ENCODE assay signal across 10 mouse cellular contexts in the genomic region with DNA sequence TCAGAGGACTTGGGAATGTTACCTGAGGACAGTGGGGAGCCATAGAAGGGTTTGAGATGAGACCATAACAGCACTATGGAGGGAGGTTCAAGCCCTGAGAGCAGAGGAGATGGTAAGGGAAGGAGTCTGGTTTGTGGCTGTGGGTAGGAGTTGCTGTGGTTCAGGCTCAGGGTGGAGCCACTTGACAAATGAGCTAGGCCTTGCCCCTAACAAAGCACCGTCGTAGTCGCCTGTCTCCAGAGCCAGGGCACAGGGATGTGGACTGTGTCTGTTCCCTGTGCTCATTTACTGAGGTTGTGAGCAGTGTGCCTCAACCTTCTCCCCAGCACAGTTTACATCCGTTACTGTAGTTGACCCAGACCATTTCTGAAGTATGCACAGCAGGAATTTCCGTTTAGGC. TPM values are rescaled to one million over a fixed set of nuclear protein-coding genes. Genes with fewer than 3 reads are reported as not detected.
DNase-seq lines count a peak whose midpoint lies in the region; ATAC-seq and TF ChIP-seq lines count a peak whose summit lies in the region.
"Had no signal": no experiment of that assay in that cellular context is flagged by ENCODE, and none has a peak within 500 bp of the region (broad histone marks: within the 10 kb centered on the region; RNA-seq: fewer than 3 reads in every experiment).

No protein-coding gene starts in this region.

- peaks cover 4% of the 10 kb centered on the region; the same call in 1 of the 2 replicates for H3K36me3 ChIP-seq in midbrain, embryonic 11.5 days (ENCODE audit: control insufficient read depth, insufficient read depth, low read length)
- H3K36me3 ChIP-seq in midbrain, postnatal 0 days (ENCODE audit: insufficient read depth, low read length): peaks cover 45% of the 10 kb centered on the region
- H3K36me3 ChIP-seq in embryonic facial prominence, embryonic 14.5 days (ENCODE audit: control insufficient read depth, insufficient read depth, low read length): peaks cover 49% of the 10 kb centered on the region
- peaks cover 14% of the 10 kb centered on the region for H3K36me3 ChIP-seq in limb, embryonic 11.5 days (ENCODE audit: control insufficient read depth, insufficient read depth, low read length)
- peaks cover 19% of the 10 kb centered on the region for H3K36me3 ChIP-seq in stomach, embryonic 15.5 days

- peaks cover 15% of the 10 kb centered on the region for H3K4me1 ChIP-seq in midbrain, embryonic 11.5 days (ENCODE audit: control insufficient read depth, insufficient read depth, low read length)
- H3K4me1 ChIP-seq in midbrain, postnatal 0 days (ENCODE audit: insufficient read depth, low read length): peaks cover 16% of the 10 kb centered on the region; the same call in 1 of the 2 replicates
- H3K4me1 ChIP-seq in embryonic facial prominence, embryonic 14.5 days (ENCODE audit: control insufficient read depth, insufficient read depth, low read length): peaks cover 30% of the 10 kb centered on the region
- H3K4me1 ChIP-seq in limb, embryonic 11.5 days (ENCODE audit: control insufficient read depth, insufficient read depth, low read length): peaks cover 16% of the 10 kb centered on the region
- H3K4me1 ChIP-seq in stomach, embryonic 15.5 days: peaks cover 50% of the 10 kb centered on the region

- WGBS in midbrain, embryonic 11.5 days: 72% methylated on average over 5 of the region's 5 CpGs
- 59% methylated on average over 5 of the region's 5 CpGs for WGBS in midbrain, postnatal 0 days
- 44% methylated on average over 3 of the region's 5 CpGs for WGBS in embryonic facial prominence, embryonic 14.5 days
- 38% methylated on average over 5 of the region's 5 CpGs for WGBS in limb, embryonic 11.5 days
- 31% methylated on average over 5 of the region's 5 CpGs for WGBS in stomach, embryonic 15.5 days

- no peaks in the 10 kb centered on the region for H3K27me3 ChIP-seq in midbrain, embryonic 11.5 days (ENCODE audit: control insufficient read depth, insufficient read depth, low read length)
- H3K27me3 ChIP-seq in midbrain, postnatal 0 days (ENCODE audit: insufficient read depth, low read length): no peaks in the 10 kb centered on the region
- no peaks in the 10 kb centered on the region for H3K27me3 ChIP-seq in embryonic facial prominence, embryonic 14.5 days (replicated peaks; ENCODE audit: control insufficient read depth, insufficient read depth, low read length)
- H3K27me3 ChIP-seq in limb, embryonic 11.5 days (ENCODE audit: control insufficient read depth, insufficient read depth, low read length): no peaks in the 10 kb centered on the region
- H3K27me3 ChIP-seq in stomach, embryonic 15.5 days (replicated peaks): no peaks in the 10 kb centered on the region
- H3K27me3 ChIP-seq: lung, embryonic 15.5 days had no signal

- no peak for ATAC-seq in midbrain, embryonic 11.5 days (ENCODE audit: low FRiP score)
- no peak for ATAC-seq in midbrain, postnatal 0 days (ENCODE audit: low FRiP score)
- no peak for ATAC-seq in embryonic facial prominence, embryonic 14.5 days (ENCODE audit: low read depth)
- no peak for ATAC-seq in limb, embryonic 11.5 days (ENCODE audit: insufficient number of reproducible peaks, low FRiP score, low TSS enrichment, low read depth)
- ATAC-seq in stomach, embryonic 15.5 days (ENCODE audit: insufficient read depth, low FRiP score, low read depth): no peak

- no peak overlapping the region for H3K4me3 ChIP-seq in midbrain, embryonic 11.5 days (ENCODE audit: low read depth, low read length)
- H3K4me3 ChIP-seq in midbrain, postnatal 0 days (ENCODE audit: low read depth, low read length): no peak overlapping the region
- no peak overlapping the region for H3K4me3 ChIP-seq in embryonic facial prominence, embryonic 14.5 days (ENCODE audit: low read depth, low read length)
- H3K4me3 ChIP-seq in limb, embryonic 11.5 days (ENCODE audit: low read depth, low read length): no peak overlapping the region
- no peak overlapping the region for H3K4me3 ChIP-seq in stomach, embryonic 15.5 days (replicated peaks)
- H3K4me3 ChIP-seq: lung, embryonic 15.5 days had no signal

- H3K27ac ChIP-seq in midbrain, embryonic 11.5 days (ENCODE audit: low read depth, low read length): no peak overlapping the region
- H3K27ac ChIP-seq in midbrain, postnatal 0 days (ENCODE audit: low read depth, low read length): no peak overlapping the region
- H3K27ac ChIP-seq in embryonic facial prominence, embryonic 14.5 days (replicated peaks; ENCODE audit: low read depth, low read length): peak overlapping the region; percentile 55
- H3K27ac ChIP-seq in limb, embryonic 11.5 days (replicated peaks; ENCODE audit: low read depth, low read length): peak overlapping the region; percentile 30; the same call in 1 of the 2 replicates
- peak overlapping the region; percentile 100; the same call in 1 of the 2 replicates for H3K27ac ChIP-seq in stomach, embryonic 15.5 days
- H3K27ac ChIP-seq: lung, embryonic 15.5 days had no signal

- no peak overlapping the region for H3K4me2 ChIP-seq in midbrain, embryonic 11.5 days
- H3K4me2 ChIP-seq in midbrain, postnatal 0 days (ENCODE audit: low read depth, low read length, poor library complexity, severe bottlenecking): no peak overlapping the region
- H3K4me2 ChIP-seq in embryonic facial prominence, embryonic 14.5 days (ENCODE audit: low read depth, low read length): no peak overlapping the region
- no peak overlapping the region for H3K4me2 ChIP-seq in limb, embryonic 11.5 days (ENCODE audit: low read depth, severe bottlenecking)
- no peak overlapping the region for H3K4me2 ChIP-seq in stomach, embryonic 15.5 days
- H3K4me2 ChIP-seq: lung, embryonic 15.5 days had no signal

- peak; percentile 59 for DNase-seq in midbrain, embryonic 11.5 days (ENCODE audit: low spot score, missing footprints)
- no peak for DNase-seq in midbrain, postnatal 0 days (ENCODE audit: low spot score)
- DNase-seq in embryonic facial prominence, embryonic 14.5 days (ENCODE audit: low spot score): no peak
- DNase-seq in limb, embryonic 11.5 days (ENCODE audit: low spot score): no peak
- DNase-seq in layer of hippocampus, postnatal 10 days (ENCODE audit: low spot score in 2 of 2): no peak
- no peak for DNase-seq in frontal cortex, postnatal 10 days (ENCODE audit: low spot score in 2 of 2)
- no peak for DNase-seq in ovary, postnatal 14 days (ENCODE audit: low spot score)

- no peaks in the 10 kb centered on the region for H3K9me3 ChIP-seq in midbrain, embryonic 11.5 days (ENCODE audit: control insufficient read depth, low read length)
- no peaks in the 10 kb centered on the region for H3K9me3 ChIP-seq in midbrain, postnatal 0 days (ENCODE audit: low read length)
- H3K9me3 ChIP-seq in embryonic facial prominence, embryonic 14.5 days (ENCODE audit: control insufficient read depth, low read length): no peaks in the 10 kb centered on the region
- no peaks in the 10 kb centered on the region for H3K9me3 ChIP-seq in limb, embryonic 11.5 days (ENCODE audit: control insufficient read depth, low read length)
- no peaks in the 10 kb centered on the region for H3K9me3 ChIP-seq in stomach, embryonic 15.5 days
- H3K9me3 ChIP-seq: lung, embryonic 15.5 days had no signal

- no peak overlapping the region; the same call in 1 of the 2 replicates for H3K9ac ChIP-seq in midbrain, embryonic 11.5 days (ENCODE audit: low read length)
- H3K9ac ChIP-seq in midbrain, postnatal 0 days (replicated peaks; ENCODE audit: low read length, poor library complexity, severe bottlenecking): no peak overlapping the region
- peak overlapping the region; percentile 42; the same call in 1 of the 2 replicates for H3K9ac ChIP-seq in embryonic facial prominence, embryonic 14.5 days (ENCODE audit: low read depth, low read length)
- no peak overlapping the region; the same call in 1 of the 2 replicates for H3K9ac ChIP-seq in limb, embryonic 11.5 days (ENCODE audit: low read length)
- 0 out of 2 replicates have a peak overlapping the region, but pooled peaks have one; percentile 1 for H3K9ac ChIP-seq in stomach, embryonic 15.5 days
- H3K9ac ChIP-seq: lung, embryonic 15.5 days had no signal

- no peak for TF ChIP-seq CTCF in midbrain, postnatal 0 days (IDR thresholded peaks at IDR 0.05)

RNA-seq across cellular contexts. Expression of gene Cic, which starts 7.1 kb away (rescaled TPM):
- polyA plus RNA-seq in midbrain, embryonic 11.5 days (2014; fragmentation: Nextera tagmentation; extraction: Ambion mirVana): 25.5 and 29.7 TPM in 2 replicates
- 145 and 146 TPM in 2 replicates for total RNA-seq in midbrain, postnatal 0 days (2014; rRNA removed)
- 26.8 and 31.9 TPM in 2 replicates for polyA plus RNA-seq in midbrain, postnatal 0 days (2015; fragmentation: Nextera tagmentation; extraction: Ambion mirVana)
- 48.8 and 49.0 TPM in 2 replicates for polyA plus RNA-seq in embryonic facial prominence, embryonic 14.5 days (2014; fragmentation: Nextera tagmentation; extraction: Ambion mirVana)
- polyA plus RNA-seq in limb, embryonic 11.5 days (2014; fragmentation: Nextera tagmentation; extraction: Ambion mirVana): 32.5 and 34.2 TPM in 2 replicates
- 33.8 and 36.4 TPM in 2 replicates for polyA plus RNA-seq in stomach, embryonic 15.5 days (2015; fragmentation: Nextera tagmentation; extraction: Ambion mirVana)
- 100 to 1,000 TPM; 234 to 267 TPM for total RNA-seq in layer of hippocampus, postnatal 10 days (2021)

RNA-seq across cellular contexts. Expression of gene Pafah1b3, which starts 23.2 kb away (rescaled TPM):
- polyA plus RNA-seq in midbrain, embryonic 11.5 days (2014; fragmentation: Nextera tagmentation; extraction: Ambion mirVana): 306 and 332 TPM in 2 replicates
- 595 and 661 TPM in 2 replicates for total RNA-seq in midbrain, postnatal 0 days (2014; rRNA removed)
- 604 and 629 TPM in 2 replicates for polyA plus RNA-seq in midbrain, postnatal 0 days (2015; fragmentation: Nextera tagmentation; extraction: Ambion mirVana)
- 173 and 200 TPM in 2 replicates for polyA plus RNA-seq in embryonic facial prominence, embryonic 14.5 days (2014; fragmentation: Nextera tagmentation; extraction: Ambion mirVana)
- 249 and 261 TPM in 2 replicates for polyA plus RNA-seq in limb, embryonic 11.5 days (2014; fragmentation: Nextera tagmentation; extraction: Ambion mirVana)
- 201 and 215 TPM in 2 replicates for polyA plus RNA-seq in stomach, embryonic 15.5 days (2015; fragmentation: Nextera tagmentation; extraction: Ambion mirVana)
- 10 to 100 TPM; 63.0 to 67.6 TPM for total RNA-seq in layer of hippocampus, postnatal 10 days (2021)

RNA-seq across cellular contexts. Expression of gene Erf, which starts 24.0 kb away (rescaled TPM):
- polyA plus RNA-seq in midbrain, embryonic 11.5 days (2014; fragmentation: Nextera tagmentation; extraction: Ambion mirVana): 11.7 and 13.9 TPM in 2 replicates
- 15.8 TPM in 2 replicates for total RNA-seq in midbrain, postnatal 0 days (2014; rRNA removed)
- 2.2 and 3.0 TPM in 2 replicates for polyA plus RNA-seq in midbrain, postnatal 0 days (2015; fragmentation: Nextera tagmentation; extraction: Ambion mirVana)
- polyA plus RNA-seq in embryonic facial prominence, embryonic 14.5 days (2014; fragmentation: Nextera tagmentation; extraction: Ambion mirVana): 23.3 and 26.0 TPM in 2 replicates
- 25.6 and 28.6 TPM in 2 replicates for polyA plus RNA-seq in limb, embryonic 11.5 days (2014; fragmentation: Nextera tagmentation; extraction: Ambion mirVana)
- polyA plus RNA-seq in stomach, embryonic 15.5 days (2015; fragmentation: Nextera tagmentation; extraction: Ambion mirVana): 13.0 and 17.6 TPM in 2 replicates
- total RNA-seq in layer of hippocampus, postnatal 10 days (2021): 10 to 100 TPM; 38.1 to 39.5 TPM

RNA-seq across cellular contexts. Expression of gene Prr19, which starts 26.6 kb away (rescaled TPM):
- polyA plus RNA-seq in midbrain, embryonic 11.5 days (2014; fragmentation: Nextera tagmentation; extraction: Ambion mirVana): 1.1 and 1.2 TPM in 2 replicates
- total RNA-seq in midbrain, postnatal 0 days (2014; rRNA removed): 2.0 and 2.5 TPM in 2 replicates
- polyA plus RNA-seq in midbrain, postnatal 0 days (2015; fragmentation: Nextera tagmentation; extraction: Ambion mirVana): 5.7 and 7.0 TPM in 2 replicates
- polyA plus RNA-seq in embryonic facial prominence, embryonic 14.5 days (2014; fragmentation: Nextera tagmentation; extraction: Ambion mirVana): 0.77 and 1.3 TPM in 2 replicates
- 1.1 and 1.4 TPM in 2 replicates for polyA plus RNA-seq in limb, embryonic 11.5 days (2014; fragmentation: Nextera tagmentation; extraction: Ambion mirVana)
- polyA plus RNA-seq in stomach, embryonic 15.5 days (2015; fragmentation: Nextera tagmentation; extraction: Ambion mirVana): 0.41 and 0.49 TPM in 2 replicates
- total RNA-seq in layer of hippocampus, postnatal 10 days (2021): under 1 TPM; 0.27 to 0.30 TPM
- total RNA-seq: adrenal gland, adult 18-20 months had no signal

RNA-seq across cellular contexts. Expression of gene Tmem145, which starts 31.3 kb away (rescaled TPM):
- 7.2 and 7.7 TPM in 2 replicates for polyA plus RNA-seq in midbrain, embryonic 11.5 days (2014; fragmentation: Nextera tagmentation; extraction: Ambion mirVana)
- total RNA-seq in midbrain, postnatal 0 days (2014; rRNA removed): 105 and 106 TPM in 2 replicates
- 131 and 143 TPM in 2 replicates for polyA plus RNA-seq in midbrain, postnatal 0 days (2015; fragmentation: Nextera tagmentation; extraction: Ambion mirVana)
- polyA plus RNA-seq in embryonic facial prominence, embryonic 14.5 days (2014; fragmentation: Nextera tagmentation; extraction: Ambion mirVana): 1.7 and 2.0 TPM in 2 replicates
- polyA plus RNA-seq in limb, embryonic 11.5 days (2014; fragmentation: Nextera tagmentation; extraction: Ambion mirVana): 0.33 and 0.58 TPM in 2 replicates
- 1.4 and 1.6 TPM in 2 replicates for polyA plus RNA-seq in stomach, embryonic 15.5 days (2015; fragmentation: Nextera tagmentation; extraction: Ambion mirVana)
- total RNA-seq in layer of hippocampus, postnatal 10 days (2021): 10 to 100 TPM; 66.4 to 70.3 TPM

Comparison
In these comparisons a context has a peak if more than half of its experiments do, and no peak if none do; other contexts are left out.
1. H3K27ac ChIP-seq: peak in embryonic facial prominence, embryonic 14.5 days (single experiment), limb, embryonic 11.5 days (single experiment) and stomach, embryonic 15.5 days (single experiment); none in midbrain, embryonic 11.5 days (single experiment) and midbrain, postnatal 0 days (single experiment).
2. H3K9ac ChIP-seq: peak in embryonic facial prominence, embryonic 14.5 days (single experiment) and stomach, embryonic 15.5 days (single experiment); none in midbrain, embryonic 11.5 days (single experiment), midbrain, postnatal 0 days (single experiment) and limb, embryonic 11.5 days (single experiment).